Mouse (Mus musculus): ENCODE data around the gene Hnrnpf. TPM values are rescaled to one million over a fixed set of nuclear protein-coding genes. Genes with fewer than 3 reads are reported as not detected.

The Hnrnpf gene
- polyA plus RNA-seq, 1 experiment: 126 TPM

- DNase-seq (ENCODE audit: extremely low spot score in 1 of 2, low spot score in 1 of 2): peak; percentile 34 to 59
Measured at GRCm38 (mm10) chr6:117917576-117917975, 17.5 kb downstream of the Hnrnpf start.

DNA sequence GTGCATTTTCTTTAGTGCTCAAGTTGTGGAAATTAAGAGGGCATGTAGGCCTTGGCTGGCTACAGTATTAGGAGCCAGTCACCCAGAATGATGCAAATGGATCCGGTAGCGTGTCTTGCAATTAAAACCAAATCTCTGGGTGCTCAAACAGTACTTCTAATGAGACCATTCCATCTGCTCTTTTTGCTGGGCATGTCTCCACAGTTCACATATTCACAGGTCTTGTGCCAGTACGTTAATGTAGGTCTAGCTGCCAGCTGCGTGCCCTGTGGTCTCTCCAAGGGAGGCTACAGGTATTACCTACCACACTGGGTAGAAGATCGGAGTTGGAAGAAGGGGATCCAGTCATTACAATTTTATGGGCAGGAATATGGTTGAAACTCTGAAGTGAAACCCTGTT, 17.9 kb downstream of the Hnrnpf start:
- DNase-seq (ENCODE audit: extremely low spot score in 1 of 2, low spot score in 1 of 2): no peak

- peak in 1 of 2 experiments; percentile 59 for DNase-seq (ENCODE audit: extremely low spot score in 1 of 2, low spot score in 1 of 2)
Measured at GRCm38 (mm10) chr6:117920659-117921640, 20.8 kb downstream of the Hnrnpf start.

GRCm38 (mm10) chr6:117922041-117922440, 21.9 kb downstream of the Hnrnpf start:
- DNase-seq (ENCODE audit: extremely low spot score in 1 of 2, low spot score in 1 of 2): no peak

- no peak for DNase-seq (ENCODE audit: extremely low spot score in 1 of 2, low spot score in 1 of 2)
Measured at GRCm38 (mm10) chr6:117926871-117927491, 26.9 kb downstream of the Hnrnpf start.

DNA sequence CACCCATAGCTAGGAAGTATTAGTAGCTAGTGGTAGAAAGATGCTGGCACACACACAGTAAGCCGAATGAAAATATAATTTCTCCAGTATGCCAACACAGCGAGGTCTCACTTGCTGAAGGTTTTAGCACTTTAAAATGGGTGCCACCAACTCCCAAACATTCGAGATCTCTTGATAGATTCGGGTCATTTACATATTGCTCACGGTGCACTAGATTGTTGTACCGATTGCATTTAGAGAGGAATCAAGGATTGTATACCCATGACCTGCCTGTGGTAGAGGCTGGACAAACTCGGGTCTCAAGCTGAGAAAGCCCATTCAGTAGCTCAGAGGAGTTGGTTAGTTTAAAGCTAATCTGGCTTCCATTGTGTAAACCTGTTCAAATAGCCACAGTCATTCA, 27.8 kb downstream of the Hnrnpf start:
- no peak for DNase-seq (ENCODE audit: extremely low spot score in 1 of 2, low spot score in 1 of 2)

- DNase-seq (ENCODE audit: extremely low spot score in 1 of 2, low spot score in 1 of 2): no peak
Measured at GRCm38 (mm10) chr6:117928746-117929145, 28.6 kb downstream of the Hnrnpf start.

- no peak for DNase-seq (ENCODE audit: extremely low spot score in 1 of 2, low spot score in 1 of 2)
Measured at GRCm38 (mm10) chr6:117929945-117930655, 30.0 kb downstream of the Hnrnpf start.

GRCm38 (mm10) chr6:117932325-117933051, 32.4 kb downstream of the Hnrnpf start:
- DNase-seq (ENCODE audit: extremely low spot score in 1 of 2, low spot score in 1 of 2): peak in 1 of 2 experiments; percentile 47

DNA sequence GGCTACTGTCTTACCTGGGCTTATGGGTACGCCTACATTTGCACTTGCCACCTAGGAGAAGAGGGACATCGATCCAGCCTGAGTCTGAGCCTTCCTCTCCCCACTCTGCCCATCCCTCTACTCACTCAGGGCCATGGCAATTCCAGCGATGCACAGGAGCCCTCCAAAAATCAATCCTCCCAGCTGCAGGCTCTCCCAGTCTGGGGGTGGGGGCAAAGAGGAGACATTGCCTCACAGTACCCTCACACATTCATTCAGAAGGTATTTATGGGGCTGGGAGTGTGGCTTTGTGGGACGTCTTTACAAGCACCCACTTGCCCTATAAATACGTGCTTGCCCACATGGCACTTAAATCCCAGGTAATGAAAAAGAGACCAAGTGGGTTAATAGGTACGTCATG, 34.2 kb downstream of the Hnrnpf start:
- no peak for DNase-seq (ENCODE audit: extremely low spot score in 1 of 2, low spot score in 1 of 2)

DNA sequence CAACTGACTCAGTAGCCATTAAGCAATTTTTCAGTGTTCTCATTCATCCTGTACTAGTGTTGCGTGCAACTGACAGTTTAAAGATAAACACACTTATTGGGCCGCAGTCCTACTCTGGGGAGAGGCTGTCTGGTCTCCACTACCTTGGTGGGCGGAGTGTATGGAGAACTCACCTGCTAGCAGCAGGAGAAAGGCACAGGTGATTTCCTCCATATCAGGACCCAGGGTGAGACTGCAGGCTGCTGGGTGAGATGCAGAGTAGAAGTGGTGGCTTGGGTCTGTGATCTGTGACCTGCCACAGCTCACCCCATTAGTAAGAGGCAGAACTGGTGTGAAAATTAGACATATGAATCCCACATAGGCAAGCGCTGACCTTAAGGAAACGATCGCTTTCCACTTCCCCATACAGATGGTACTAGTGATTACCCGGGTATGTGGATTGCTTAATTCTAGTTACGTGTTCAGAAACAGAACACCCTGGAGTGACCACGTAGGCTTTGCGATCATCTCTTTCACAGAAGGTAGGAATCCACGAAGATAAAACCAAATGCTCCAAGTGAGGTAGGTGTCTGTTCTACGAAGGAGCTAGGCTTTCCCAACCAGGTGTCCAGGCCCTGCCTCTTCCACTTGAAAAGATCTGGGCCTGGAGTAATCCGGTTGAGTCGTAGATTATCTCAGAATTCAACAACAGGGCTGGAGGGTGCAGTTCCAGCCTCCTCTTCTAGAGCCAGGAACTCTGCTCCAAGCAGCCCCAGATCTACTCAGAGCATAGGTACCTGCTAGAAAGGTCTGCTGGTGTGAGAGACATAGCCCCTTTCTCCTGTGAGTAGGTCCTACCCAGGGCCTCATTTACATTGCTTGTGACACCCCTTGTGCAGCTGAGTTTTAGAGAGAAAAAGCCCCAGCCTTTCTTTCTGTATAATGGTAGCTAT, 35.8 kb downstream of the Hnrnpf start:
- no peak for DNase-seq (ENCODE audit: extremely low spot score in 1 of 2, low spot score in 1 of 2)

DNA sequence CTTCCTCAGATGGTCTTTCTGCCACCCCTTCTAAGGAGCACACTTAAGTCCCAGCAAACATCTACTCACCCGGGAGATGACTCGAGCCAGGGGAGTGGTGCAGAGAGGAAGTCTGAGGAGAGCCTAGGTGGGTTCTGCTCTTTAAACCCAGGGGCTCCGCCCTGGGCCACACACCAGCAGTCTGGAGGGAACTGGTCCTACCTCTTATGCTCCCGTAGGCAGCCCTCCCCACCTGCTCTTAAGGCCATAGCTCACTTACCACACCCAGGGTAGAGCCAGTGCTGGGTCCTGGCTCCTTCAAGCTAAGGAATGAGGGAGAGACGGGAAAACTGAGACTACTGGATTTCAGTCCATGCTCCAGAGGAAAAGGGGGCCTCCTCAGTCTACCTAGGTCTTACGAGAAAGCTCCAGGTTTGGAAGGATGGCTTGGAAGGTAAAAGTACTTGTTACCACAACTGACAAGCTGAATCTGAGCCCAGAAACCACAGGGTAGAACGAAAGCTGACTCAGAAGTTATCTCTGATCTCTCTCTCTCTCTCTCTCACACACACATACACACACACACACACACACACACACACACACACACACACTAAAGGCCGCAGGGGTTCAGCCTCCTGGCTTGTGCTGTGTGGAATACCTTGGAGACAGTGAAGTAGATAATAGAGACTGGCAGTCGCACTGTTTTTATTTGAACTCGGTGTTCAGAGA, 37.3 kb downstream of the Hnrnpf start, which contains the start of gene Fxyd4:
Fxyd4 (minus strand) TSS at position 471 of the 711 bp plus-strand sequence.
- DNase-seq (ENCODE audit: extremely low spot score in 1 of 2, low spot score in 1 of 2): no peak

GRCm38 (mm10) chr6:117938951-117939350, 38.8 kb downstream of the Hnrnpf start:
- peak in 1 of 2 experiments; percentile 59 for DNase-seq (ENCODE audit: extremely low spot score in 1 of 2, low spot score in 1 of 2)

DNA sequence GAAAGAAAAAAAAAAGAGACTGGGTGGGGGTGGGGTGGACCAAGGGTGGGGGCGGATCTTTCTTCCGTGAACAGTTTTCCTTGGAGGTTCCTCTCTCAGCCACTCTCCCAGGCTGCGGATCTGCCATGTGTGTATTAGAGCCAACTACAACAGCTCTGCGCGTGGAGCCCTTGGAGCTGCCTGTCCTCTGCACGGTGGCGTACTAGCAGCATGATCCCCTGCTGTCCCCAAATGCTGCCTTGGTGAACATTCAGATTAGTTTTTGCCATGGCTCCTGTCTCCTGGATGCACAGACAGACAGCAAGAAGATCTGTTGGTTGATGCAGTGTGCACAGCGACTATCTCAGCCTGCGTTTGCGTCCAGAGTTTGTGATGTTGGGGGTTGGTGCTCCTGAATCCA, 42.6 kb downstream of the Hnrnpf start:
- DNase-seq (ENCODE audit: extremely low spot score in 1 of 2, low spot score in 1 of 2): peak in 1 of 2 experiments; percentile 23

DNA sequence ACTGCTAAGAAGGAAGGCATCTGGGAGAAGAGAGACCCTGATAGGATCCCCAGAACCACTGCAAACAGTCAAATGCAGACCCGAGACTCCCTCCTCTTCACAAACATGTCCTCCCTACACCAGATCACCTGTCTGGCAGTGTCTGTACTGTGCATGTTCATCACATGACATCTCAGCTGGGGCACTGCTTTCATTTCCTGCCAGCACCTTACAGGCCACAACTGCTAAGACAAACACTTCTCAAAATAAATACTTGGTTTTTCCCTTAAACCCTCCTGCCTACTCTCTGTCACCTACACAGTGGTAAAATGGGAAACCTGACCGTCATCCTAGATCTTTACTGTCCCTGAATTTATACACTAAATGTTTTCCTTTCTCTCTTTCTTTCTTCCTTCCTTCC, 43.8 kb downstream of the Hnrnpf start:
- no peak for DNase-seq (ENCODE audit: extremely low spot score in 1 of 2, low spot score in 1 of 2)

DNA sequence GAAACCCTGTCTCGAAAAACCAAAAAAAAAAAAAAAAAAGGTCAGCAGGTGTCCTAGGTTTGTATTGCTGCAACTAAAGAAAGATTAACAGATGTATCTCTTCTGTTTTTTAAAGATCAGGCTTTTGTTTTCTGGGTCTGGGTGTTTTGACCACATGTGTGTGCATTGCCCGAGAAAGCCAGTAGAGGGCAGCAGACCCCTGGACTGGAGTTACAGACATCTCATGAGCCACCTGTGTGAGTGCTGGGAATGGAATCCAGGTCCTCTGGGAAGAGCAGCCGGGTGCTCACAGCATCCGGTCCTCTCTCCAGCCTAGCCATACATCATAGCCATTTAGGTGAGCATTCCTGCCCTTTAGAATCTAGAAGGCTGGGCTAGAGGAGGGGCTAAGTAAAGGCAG, 52.2 kb downstream of the Hnrnpf start:
- no peak for DNase-seq (ENCODE audit: extremely low spot score in 1 of 2, low spot score in 1 of 2)

DNA sequence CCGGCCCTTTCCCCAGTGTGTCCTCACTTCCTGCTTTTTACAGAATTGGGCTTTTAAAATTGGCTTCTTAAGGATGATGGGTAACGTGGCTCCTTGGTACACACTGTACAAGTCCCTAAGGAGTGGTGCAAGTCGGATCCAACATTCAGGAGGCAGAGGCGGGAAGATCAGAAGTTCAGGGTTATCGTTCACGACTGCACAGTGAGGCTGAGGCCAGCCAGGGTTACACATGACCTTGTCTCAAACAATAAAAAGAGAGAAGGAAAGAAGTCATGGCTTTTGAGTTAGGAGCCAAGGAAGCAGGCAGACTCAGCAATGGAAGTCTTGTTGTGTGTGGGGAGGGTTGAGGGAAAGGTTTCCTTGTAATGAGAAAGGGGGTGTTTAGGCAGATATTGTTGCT, 56.0 kb downstream of the Hnrnpf start:
- DNase-seq (ENCODE audit: extremely low spot score in 1 of 2, low spot score in 1 of 2): no peak

DNA sequence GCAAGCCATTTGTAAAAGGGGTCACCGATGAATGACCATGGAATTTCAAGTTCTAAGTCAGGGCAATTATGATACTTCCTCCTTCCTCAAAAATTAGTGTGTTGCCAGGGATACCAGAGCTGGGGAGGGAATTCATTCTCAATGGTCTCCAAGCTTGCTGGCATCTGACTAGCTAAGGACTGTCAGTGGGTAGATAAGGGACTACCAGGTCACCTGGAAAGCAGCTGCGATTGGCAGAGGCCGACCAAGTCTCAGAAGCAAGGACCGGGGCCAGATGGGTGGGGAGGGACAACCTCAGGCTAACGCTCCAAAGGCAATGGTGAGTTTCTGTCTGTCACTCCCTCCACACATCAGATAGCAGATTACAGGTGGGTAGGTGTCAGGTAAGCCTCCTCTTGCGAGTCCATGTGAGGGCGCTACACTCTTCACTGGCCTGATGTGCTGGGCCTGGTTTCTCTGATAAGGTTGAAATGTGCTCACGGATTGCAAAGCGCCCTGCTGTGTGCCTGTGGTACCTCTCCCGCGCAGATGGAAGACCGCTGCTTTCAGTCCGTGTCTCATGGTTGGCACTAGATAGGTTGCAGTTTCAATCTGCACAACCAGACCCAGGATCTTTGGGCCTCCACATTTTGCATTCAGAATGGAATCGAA, 56.9 kb downstream of the Hnrnpf start:
- peak in 1 of 2 experiments; percentile 17 for DNase-seq (ENCODE audit: extremely low spot score in 1 of 2, low spot score in 1 of 2)

All from frontal cortex, adult 2 months (tissue).